Comparison of ENCODE assay signal across 8 mouse cellular contexts in genomic region chr10:53398540-53398902, GRCm38 (mm10). TPM values are rescaled to one million over a fixed set of nuclear protein-coding genes. Genes with fewer than 3 reads are reported as not detected.
DNase-seq lines count a peak whose midpoint lies in the region; ATAC-seq and TF ChIP-seq lines count a peak whose summit lies in the region.

No protein-coding gene starts in this region.

- no peaks in the 10 kb centered on the region for H3K27me3 ChIP-seq in C2C12 (ENCODE audit: control insufficient read depth, insufficient read depth, insufficient read length)
- no peaks in the 10 kb centered on the region for H3K27me3 ChIP-seq in forebrain, embryonic 15.5 days
- H3K27me3 ChIP-seq in liver, embryonic 12.5 days (replicated peaks), result no peaks in the 10 kb centered on the region
- no peaks in the 10 kb centered on the region for H3K27me3 ChIP-seq in midbrain, postnatal 0 days (ENCODE audit: insufficient read depth, low read length)

- H3K9me3 ChIP-seq in forebrain, embryonic 15.5 days, result no peaks in the 10 kb centered on the region
- H3K9me3 ChIP-seq in liver, embryonic 12.5 days (replicated peaks), result no peaks in the 10 kb centered on the region
- no peaks in the 10 kb centered on the region for H3K9me3 ChIP-seq in midbrain, postnatal 0 days (ENCODE audit: low read length)

- WGBS in forebrain, embryonic 15.5 days, result 5% methylated on average over 9 of the region's 9 CpGs
- WGBS in liver, embryonic 12.5 days (ENCODE audit: insufficient replicate concordance), result 6% methylated on average over 9 of the region's 9 CpGs
- WGBS in midbrain, postnatal 0 days, result 3% methylated on average over 9 of the region's 9 CpGs

- no peaks in the 10 kb centered on the region for H3K79me3 ChIP-seq in C2C12 (ENCODE audit: low read depth)

- H3K4me1 ChIP-seq in forebrain, embryonic 15.5 days, result peaks cover 17% of the 10 kb centered on the region
- H3K4me1 ChIP-seq in liver, embryonic 12.5 days, result peaks cover 9% of the 10 kb centered on the region; the same call in 1 of the 2 replicates
- H3K4me1 ChIP-seq in midbrain, postnatal 0 days (ENCODE audit: insufficient read depth, low read length), result no peaks in the 10 kb centered on the region

- no peak for TF ChIP-seq CTCF in C2C12 (IDR thresholded peaks at IDR 0.05; ENCODE audit: control insufficient read depth, insufficient read depth, insufficient read length)
- TF ChIP-seq CTCF in midbrain, postnatal 0 days (IDR thresholded peaks at IDR 0.05), result no peak

- no peak overlapping the region for H3ac ChIP-seq in C2C12 (ENCODE audit: control insufficient read depth, insufficient read length, low read depth)

- no peak overlapping the region for H3K4me3 ChIP-seq in C2C12 (ENCODE audit: insufficient read depth, poor library complexity, severe bottlenecking)
- no peak overlapping the region for H3K4me3 ChIP-seq in forebrain, embryonic 15.5 days
- peak overlapping the region; percentile 13; the same call in 1 of the 2 replicates for H3K4me3 ChIP-seq in liver, embryonic 12.5 days
- no peak overlapping the region for H3K4me3 ChIP-seq in midbrain, postnatal 0 days (ENCODE audit: low read depth, low read length)

- H3K79me2 ChIP-seq in C2C12 (ENCODE audit: control insufficient read depth, insufficient read depth), result no peaks in the 10 kb centered on the region

- H3K27ac ChIP-seq in forebrain, embryonic 15.5 days (replicated peaks), result peak overlapping the region; percentile 55; the same call in 1 of the 2 replicates
- no peak overlapping the region for H3K27ac ChIP-seq in liver, embryonic 12.5 days
- no peak overlapping the region for H3K27ac ChIP-seq in midbrain, postnatal 0 days (ENCODE audit: low read depth, low read length)

- peak overlapping the region; percentile 28 for H3K4me2 ChIP-seq in forebrain, embryonic 15.5 days (replicated peaks)
- H3K4me2 ChIP-seq in liver, embryonic 12.5 days, result peak overlapping the region; percentile 47
- H3K4me2 ChIP-seq in midbrain, postnatal 0 days (ENCODE audit: low read depth, low read length, poor library complexity, severe bottlenecking), result peak overlapping the region; percentile 33

- peak; percentile 51 for ATAC-seq in cerebellum, adult (ENCODE audit: insufficient number of reproducible peaks, low FRiP score, low TSS enrichment)
- ATAC-seq in forebrain, embryonic 15.5 days (replicated peaks), result peak; percentile 62
- ATAC-seq in liver, embryonic 12.5 days, result no peak
- no peak for ATAC-seq in midbrain, postnatal 0 days (ENCODE audit: low FRiP score)

- DNase-seq in heart, postnatal 4 days, result peak; percentile 59
- DNase-seq in midbrain, postnatal 0 days (ENCODE audit: low spot score), result peak; percentile 13
- no peak for DNase-seq in thymus, postnatal 14 days
- no peak for DNase-seq in natural killer cell, adult 2 months (ENCODE audit: low spot score in 2 of 2)

- H3K9ac ChIP-seq in forebrain, embryonic 15.5 days (replicated peaks), result no peak overlapping the region
- H3K9ac ChIP-seq in liver, embryonic 12.5 days, result 0 out of 2 replicates have a peak overlapping the region, but pooled peaks have one; percentile 17
- no peak overlapping the region for H3K9ac ChIP-seq in midbrain, postnatal 0 days (replicated peaks; ENCODE audit: low read length, poor library complexity, severe bottlenecking)

- no peaks in the 10 kb centered on the region for H3K36me3 ChIP-seq in C2C12 (ENCODE audit: control insufficient read depth, insufficient read depth)
- H3K36me3 ChIP-seq in forebrain, embryonic 15.5 days, result no peaks in the 10 kb centered on the region
- H3K36me3 ChIP-seq in liver, embryonic 12.5 days, result no peaks in the 10 kb centered on the region
- H3K36me3 ChIP-seq in midbrain, postnatal 0 days (ENCODE audit: insufficient read depth, low read length), result no peaks in the 10 kb centered on the region

TF ChIP-seq in C2C12, 6 proteins besides CTCF, POLR2A, EP300 and RAD21:
- TF ChIP-seq FOSL1 (IDR thresholded peaks at IDR 0.05; ENCODE audit: insufficient read depth, low read length, poor library complexity, severe bottlenecking) (no peak), MYOD1 (IDR thresholded peaks at IDR 0.05; ENCODE audit: control insufficient read depth, insufficient read length, low read depth) (peak; percentile 93)
TF ChIP-seq in C2C12: peak in this region for 1.

RNA-seq across cellular contexts. Expression of gene Cep85l, which starts 18.8 kb away (rescaled TPM):
- 0.32 TPM for polyA plus RNA-seq in C2C12 (2012; fragmentation: generic; extraction: Trizol)
- 9.0 and 10.1 TPM in 2 replicates for polyA plus RNA-seq in forebrain, embryonic 15.5 days (2015; fragmentation: Nextera tagmentation; extraction: Ambion mirVana)
- total RNA-seq in heart, postnatal 4 days (2021), result 10 to 100 TPM; 21.1 to 21.5 TPM
- polyA plus RNA-seq in liver, embryonic 12.5 days (2016; fragmentation: Nextera tagmentation; extraction: Ambion mirVana), result 2.4 and 2.5 TPM in 2 replicates
- 14.3 and 15.2 TPM in 2 replicates for total RNA-seq in midbrain, postnatal 0 days (2014; rRNA removed)
- 4.3 and 6.0 TPM in 2 replicates for polyA plus RNA-seq in midbrain, postnatal 0 days (2015; fragmentation: Nextera tagmentation; extraction: Ambion mirVana)

Comparison
In these comparisons a context has a peak if more than half of its experiments do, and no peak if none do; other contexts are left out.
1. ATAC-seq: peak in cerebellum, adult (single experiment) and forebrain, embryonic 15.5 days (single experiment); none in liver, embryonic 12.5 days (single experiment) and midbrain, postnatal 0 days (single experiment).
2. DNase-seq: peak in heart, postnatal 4 days (single experiment) and midbrain, postnatal 0 days (single experiment); none in thymus, postnatal 14 days (single experiment) and natural killer cell, adult 2 months (0 of 2).
3. Peak in every context shown above with its lines, with median percentiles within 50 percentile points of each other: H3K4me2 ChIP-seq.